Mouse (Mus musculus): ENCODE measurements around the gene Mrpl24.

GRCm38 (mm10) chr3:87909874-87910273 lies 9.4 kb upstream of the Mrpl24 start:
- TF ChIP-seq CTCF (IDR thresholded peaks at IDR 0.05) (no peak), EP300 (IDR thresholded peaks at IDR 0.05) (no peak)

Measured in lung, postnatal 0 days (tissue).